Mouse (Mus musculus) activated CD4-positive, CD25-positive, alpha-beta regulatory T cell, adult 4 months (primary cell): ENCODE data around the gene Klhl24. TPM values are rescaled to one million over a fixed set of nuclear protein-coding genes. Genes with fewer than 3 reads are reported as not detected.
"Not testable (repeated sequence)": the region's sequence is repeated elsewhere in the genome, so short reads cannot be mapped to it uniquely, and the experiment has no call there.

ENCODE experiments used
- ATAC-seq: one replicate; pipeline ENCODE4 v1.8.0; 2017
- polyA plus RNA-seq, 2 experiments: library from polyadenylated mRNA; unstranded; fragments of 100-300 nt; shearing (Covaris generic); gene quantifications; one replicate each; pipeline ENCODE4 v1.2.1; 2017

Klhl24 gene
- 10 to 100 TPM; 24.3 to 29.0 TPM for polyA plus RNA-seq

DNA sequence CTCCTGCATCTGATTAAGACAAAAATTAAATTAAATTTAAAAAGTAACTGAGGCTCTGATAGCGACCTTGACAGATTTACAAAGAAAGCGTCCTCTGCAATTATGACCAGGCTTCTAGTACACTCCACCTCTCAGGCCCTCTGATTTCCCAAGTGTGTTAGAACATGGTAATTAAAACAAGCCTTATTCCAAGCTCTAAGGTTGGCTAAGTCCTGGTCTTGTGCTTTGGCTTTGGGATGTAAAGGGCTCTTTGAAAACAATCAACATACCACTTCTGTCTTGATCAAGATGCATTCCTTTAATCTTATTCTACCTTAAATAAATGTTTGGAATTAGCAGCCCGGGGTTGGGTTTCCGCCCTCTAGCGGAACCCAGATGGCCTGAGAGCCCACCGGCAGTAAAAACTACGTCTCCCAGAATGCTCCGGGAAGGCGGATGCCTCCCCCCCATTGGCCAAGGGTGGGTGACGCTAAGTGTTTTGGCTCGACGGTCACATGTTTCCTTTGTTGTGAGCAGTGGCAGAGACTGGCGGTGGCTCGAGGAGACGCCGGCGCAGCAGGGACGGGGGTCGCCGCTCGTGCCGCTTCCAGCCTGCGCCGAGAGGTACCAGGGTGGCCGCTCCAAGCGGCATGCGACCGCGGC is at the start of gene Klhl24:
Gene Klhl24 (plus strand): TSS at position 474 of the 642 bp plus-strand sequence.
- peak; percentile 89 for ATAC-seq

DNA sequence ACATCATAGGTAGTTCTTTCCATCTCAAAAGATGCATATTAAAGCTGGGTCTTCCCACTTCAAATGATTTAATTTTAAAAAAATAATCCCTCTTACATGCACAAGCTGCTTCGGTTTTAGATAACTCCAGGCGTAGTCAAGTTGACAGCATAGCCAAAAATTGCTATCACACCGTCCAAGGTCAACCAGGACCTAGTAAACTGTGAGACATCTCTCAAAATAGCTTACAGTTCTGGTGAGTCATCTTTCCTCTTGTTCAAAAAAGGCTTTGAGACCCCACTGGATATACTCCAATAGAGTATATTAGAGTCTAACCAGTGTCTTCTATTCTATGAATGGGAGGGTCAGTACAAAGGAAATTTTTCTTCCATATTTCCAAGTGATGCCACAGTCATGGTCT is 44.7 kb upstream of the Klhl24 start:
- ATAC-seq = no peak

DNA sequence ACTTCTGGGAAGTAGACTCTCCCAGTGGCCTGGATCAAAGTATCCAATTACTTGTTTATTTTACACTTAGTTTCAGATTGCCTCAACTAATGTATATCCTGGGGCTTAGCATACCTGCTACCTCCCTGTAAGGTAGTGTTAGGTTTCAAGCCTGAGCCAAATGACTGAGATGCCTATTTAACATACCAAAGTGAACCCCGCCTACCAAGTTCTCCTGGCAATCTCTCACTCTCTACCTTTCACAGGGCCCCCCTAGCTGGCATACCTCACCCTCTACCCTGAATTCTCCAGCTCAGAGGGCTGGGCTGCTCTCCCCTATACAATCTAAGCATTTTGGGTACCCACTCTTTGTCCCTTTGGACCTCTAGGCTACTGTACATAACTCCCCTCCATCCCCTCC is 24.6 kb upstream of the Klhl24 start:
- no peak for ATAC-seq

DNA sequence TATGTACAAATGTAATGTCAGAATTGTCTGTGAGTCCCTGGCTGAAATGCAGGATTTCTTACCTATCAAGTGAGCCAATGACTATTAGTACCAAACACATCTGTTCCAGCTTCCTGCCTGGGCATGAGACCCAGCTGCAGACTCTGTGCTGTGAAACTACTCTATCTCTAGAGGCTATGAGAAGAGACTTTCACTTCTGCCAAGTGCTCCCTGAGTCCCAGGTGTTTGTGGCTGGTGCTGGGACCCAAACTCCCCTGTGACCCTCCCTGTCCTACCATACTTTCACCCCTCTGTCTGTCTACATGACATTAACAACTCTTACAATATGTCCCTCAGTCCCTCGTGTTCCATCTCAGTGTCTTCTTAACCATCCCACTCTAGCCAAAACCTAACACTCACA is 20.7 kb upstream of the Klhl24 start:
- no peak for ATAC-seq

DNA sequence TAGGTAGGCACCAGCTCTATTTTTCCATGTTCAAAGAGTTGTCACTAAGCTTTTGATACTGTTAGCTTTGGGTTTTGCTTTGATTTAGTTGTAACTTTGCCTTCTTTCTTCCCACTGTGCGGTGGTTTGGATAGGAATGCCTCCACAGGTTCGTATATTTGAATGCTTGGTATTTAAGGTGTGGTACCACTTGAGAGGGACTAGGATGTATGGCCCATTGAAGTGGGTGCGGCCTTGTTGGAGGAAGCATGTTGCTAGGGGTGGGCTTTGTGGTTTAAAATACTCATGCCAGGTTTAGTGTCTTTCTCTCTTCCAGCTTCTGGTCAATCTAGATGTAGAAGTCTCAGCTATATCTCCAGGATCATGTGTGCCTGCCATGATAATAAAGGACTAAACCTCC is 17.1 kb upstream of the Klhl24 start:
- no peak for ATAC-seq

DNA sequence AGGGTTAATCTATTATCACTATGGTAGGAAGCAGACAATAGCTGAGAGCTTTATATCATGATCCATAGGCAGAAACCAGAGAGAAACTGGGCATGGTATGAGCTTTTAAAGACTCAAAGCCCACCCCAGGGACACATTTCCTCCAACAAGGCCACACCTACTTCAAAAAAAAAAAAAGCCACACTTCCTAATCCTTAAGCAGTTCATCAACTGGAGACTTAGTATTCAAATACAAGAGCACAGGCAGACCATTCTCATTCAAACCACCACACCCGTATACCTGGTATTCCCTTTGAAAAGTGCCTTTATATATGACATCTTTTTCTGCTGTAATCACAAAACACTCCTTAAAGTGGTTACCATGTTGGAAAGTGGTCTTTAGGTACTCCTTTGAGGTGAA is 12.7 kb upstream of the Klhl24 start:
- ATAC-seq = no peak

DNA sequence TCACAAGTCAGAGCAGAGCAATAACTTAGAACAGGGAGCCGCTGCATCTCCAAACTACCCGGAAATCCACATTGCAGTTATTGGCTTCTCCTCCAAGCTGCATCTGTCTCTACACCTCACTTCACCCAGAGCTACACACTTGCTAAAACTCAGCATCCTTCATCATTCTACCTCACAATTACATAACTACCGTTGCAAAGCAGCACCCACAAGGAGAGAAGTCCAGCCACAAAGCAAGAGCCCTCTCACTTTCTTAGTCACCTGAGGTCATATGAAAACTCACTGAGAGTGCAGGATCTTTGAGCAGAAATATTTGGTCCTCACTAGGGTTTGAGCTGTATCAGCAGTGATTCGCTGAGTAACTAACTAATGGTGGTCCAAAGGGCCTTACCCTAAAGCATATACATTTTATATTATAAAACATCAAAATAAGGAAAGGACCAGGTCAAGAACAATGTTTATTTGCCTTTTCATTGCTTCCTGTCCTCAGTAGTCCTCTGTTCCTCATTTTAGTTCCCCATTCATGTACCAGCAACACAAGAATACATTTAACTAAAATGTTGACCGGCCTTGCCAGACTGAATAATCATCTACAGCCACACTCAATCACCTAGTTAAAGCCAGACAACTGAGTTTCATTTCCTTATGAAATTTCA is 12.0 kb upstream of the Klhl24 start:
- no peak for ATAC-seq

DNA sequence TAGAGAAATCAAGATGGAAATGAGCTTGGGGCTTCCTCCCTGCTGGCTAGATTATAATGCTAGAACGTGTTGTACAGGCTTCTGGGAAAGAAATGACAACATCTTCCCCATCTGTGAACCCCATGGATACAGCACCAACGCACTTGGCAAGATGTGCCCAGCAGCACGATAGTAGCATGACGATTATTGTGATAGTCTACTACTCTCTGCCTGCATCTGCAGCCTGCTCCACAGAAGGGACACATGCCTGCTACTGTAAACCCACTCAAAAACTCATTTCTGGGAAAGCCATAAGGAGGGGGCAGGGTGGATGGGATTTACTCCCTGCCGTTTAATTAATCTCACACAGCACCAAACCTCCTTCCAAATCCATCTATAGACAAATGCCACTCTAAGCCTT is 10.4 kb upstream of the Klhl24 start:
- ATAC-seq = no peak

DNA sequence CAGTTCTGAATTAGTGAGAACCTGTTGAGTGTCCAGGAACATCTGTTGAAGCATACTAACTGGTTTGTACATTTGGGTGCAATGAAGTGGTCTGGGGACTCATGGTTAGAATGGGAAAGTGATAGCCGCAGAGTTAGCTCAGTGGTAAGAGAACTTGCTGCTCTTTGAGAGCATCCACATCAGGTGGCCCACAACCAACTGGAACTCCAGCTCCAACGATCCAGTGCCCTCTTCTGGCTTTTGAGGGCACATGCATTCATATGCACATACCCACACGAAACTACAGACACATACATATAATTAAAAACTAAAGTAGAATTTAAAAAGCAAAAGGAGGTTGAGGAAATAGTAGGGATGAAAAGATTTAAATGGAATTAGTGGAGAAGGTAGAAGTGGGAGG is 7.7 kb upstream of the Klhl24 start:
- no peak for ATAC-seq

DNA sequence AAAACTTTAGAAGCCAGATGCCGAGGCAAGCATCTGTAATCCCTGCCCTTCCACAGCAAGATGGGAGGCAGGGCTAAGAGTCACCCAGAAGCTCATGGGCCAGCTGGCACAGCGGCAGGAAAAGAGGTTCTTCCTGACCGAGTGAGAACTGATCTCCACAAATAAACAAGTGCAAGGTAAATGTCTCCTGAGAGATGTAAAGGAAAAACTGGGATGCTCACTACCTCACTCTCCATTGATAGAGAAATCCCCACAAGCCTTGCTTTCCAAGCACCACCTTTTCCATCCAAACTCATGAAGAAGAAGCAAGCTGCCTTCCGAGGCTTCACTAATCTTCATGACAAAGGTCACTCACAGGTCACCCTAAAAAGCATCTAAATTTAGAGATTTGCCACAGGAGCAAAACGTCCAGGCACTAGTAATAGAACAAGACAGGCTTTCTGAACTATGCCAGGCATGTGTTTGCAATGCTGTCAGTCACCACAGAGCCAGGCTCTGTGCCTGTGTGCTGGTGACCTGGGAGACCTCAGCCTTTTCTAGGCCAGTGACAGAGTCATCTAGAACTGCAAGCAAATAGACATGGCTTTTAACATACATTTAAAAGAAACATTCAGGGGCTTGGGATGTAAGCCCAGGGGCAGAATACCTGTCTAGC is 6.3 kb upstream of the Klhl24 start:
- no peak for ATAC-seq

DNA sequence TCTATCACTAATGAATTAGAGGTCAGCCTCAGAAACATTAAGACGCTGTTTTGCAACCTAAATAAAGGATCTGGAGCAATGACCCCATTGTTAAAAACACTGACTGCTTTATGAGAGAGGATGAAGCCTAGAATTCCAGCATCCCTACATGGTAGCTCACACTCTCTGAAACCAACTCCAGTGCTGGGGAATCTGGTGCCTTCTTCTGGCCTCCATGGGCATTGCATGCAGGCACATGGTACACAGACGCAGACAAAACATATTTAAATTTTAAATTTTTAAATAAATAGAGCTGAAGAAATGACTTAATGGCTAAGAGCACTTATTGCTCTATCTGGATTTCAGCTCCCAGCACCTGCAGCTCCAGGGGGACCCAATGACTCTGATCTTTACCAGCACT is 1.4 kb upstream of the Klhl24 start:
- ATAC-seq = no peak

DNA sequence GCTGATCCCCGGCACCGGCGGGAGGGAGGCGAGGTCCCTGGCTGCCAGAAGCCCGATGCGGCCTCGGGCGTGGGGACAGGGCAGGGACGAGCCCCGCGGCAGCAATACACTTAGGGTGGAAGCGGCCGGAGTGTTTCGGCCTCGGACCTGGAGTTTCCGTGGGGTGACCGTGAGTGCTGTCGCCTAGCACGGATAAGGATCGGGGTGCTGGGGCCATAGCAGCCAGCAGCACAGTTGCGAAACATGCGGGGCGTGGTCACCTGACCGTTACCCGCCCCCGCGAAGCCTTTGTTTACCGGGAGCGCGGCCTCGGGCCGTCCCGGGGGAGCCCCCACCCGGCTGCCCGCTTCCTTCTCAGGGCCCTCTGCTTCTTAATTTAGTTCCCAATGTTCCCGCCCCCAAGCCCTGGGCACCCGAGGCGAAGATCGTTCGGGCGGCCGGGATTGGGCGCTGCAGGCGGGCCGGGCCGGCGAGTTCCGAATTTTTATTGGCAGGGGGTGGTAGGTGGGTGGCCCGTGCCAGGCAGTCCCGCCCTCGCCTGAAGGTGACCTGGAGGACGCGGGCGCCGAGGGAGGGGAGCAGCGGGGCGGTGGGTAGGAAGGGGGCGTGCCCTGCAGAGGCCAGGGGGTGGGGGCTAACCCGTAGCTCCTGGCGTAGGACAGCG is 501 bp downstream of the Klhl24 start:
- peak; percentile 81 for ATAC-seq

DNA sequence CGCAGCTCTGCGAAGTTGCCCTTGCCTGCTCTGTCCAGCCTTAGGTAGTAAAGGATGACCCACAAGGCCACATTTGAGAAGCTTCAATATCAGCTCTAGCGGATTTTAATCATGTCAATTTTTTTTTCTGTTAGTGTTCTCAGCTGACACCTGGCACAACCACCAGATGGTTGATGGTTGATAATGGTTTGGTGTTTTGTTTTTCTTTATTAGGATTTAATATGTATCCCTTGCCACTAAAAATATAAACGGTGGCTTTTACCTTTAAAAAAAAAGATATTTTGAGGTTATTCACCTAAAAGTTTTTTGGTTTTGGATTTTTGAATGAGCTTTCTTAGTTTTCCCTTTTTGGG is 1.0 kb downstream of the Klhl24 start:
- ATAC-seq = no peak

DNA sequence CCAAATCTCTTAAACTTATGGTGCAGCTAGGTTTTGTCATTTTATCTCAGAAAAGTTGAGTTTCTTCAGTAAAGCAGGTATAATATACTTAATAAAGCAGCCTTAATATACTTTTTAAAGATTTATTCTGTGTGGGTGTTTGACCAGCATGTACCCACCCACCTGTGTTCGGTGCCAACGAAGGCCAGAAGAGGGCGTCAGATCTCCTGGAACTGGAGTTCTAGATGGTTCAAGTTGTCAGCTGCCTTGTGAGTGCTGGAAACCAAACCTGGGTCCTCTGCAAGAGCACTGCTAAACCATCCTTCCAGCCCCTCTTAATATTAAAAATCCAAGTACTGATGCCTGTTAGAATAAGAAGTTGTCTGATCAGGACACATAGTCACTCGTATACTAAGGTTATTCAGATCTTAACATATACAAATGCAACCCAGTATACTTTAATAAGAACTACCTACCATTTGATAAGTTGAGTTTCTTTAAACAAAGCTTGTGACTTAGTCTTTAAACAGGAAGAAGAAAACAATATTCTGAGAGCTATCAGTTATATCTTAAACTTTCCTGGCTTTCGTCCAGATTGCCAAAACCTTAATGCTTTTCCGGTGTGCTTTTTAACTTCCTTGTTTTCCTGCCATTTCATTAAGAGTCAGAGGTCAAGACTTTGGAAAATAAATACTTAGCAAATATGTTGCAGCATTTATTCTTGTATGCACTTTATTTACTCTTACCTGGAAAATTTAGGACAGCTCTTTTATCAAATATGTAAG is 1.7 kb downstream of the Klhl24 start:
- ATAC-seq = no peak

DNA sequence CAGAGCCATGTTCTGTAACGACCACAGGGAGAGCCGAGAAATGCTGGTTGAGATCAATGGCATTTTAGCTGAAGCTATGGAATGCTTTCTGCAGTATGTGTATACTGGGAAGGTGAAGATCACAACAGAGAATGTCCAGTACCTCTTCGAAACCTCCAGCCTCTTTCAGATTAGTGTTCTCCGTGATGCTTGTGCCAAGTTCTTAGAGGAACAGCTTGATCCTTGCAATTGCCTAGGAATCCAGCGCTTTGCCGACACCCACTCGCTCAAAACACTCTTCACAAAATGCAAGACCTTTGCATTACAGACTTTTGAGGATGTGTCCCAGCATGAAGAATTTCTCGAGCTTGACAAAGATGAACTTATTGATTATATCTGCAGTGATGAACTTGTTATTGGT is 9.7 kb downstream of the Klhl24 start:
- ATAC-seq = no peak

DNA sequence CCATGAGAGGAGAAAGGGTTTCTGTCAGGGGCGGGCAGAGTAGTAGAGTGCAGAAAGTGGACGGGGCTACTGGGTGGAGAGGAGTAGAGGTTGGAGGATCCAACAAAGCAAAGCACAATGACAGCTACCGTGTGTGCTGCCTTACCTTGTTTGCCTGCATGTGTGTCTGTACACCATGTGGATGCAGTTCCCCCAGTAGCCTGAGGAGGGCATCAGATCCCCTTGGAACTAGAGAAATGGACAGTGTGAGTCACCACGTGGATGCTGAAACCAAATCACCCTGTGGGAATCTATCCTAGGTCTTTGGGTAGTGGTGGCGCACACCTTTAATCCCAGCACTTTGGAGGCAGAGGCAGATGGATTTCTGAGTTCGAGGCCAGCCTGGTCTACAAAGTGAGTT is 11.6 kb downstream of the Klhl24 start:
- ATAC-seq = no peak

DNA sequence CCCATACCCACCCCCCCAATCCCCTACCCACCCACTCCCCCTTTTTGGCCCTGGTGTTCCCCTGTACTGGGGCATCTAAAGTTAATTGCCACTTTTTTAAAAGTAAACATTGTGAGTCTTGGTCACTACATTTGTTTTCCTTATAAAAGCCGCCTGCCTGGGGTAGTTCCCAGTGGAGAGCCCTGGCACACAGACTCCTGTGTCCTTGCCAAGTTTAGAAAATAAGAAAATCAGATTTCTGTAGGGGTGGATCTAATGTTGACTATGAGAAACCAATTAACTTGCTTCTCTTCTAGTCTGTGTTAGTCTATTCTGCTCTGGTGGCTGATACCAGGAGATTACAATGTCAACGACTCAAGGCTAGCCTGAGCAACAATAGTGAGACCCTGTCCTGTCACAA is 15.3 kb downstream of the Klhl24 start:
- no peak for ATAC-seq

DNA sequence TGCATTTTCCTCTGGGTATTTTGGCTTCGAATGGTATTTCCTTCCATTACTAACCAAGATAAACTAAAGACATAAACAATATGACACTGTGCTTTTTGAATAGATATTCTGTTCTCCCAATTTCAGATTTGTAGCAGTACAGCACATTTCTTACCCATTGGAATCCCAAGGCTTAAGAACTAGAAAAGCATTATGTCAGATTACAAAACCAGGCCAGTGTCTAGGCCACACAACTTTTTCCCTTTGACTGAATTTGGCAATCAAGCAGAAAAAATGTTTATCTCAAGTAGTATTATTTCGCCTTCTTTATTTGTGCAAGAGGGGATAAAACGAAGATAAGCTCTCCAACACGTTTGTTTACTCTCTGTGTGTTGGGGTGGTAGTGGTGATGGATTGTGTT is 18.7 kb downstream of the Klhl24 start:
- ATAC-seq = no peak

DNA sequence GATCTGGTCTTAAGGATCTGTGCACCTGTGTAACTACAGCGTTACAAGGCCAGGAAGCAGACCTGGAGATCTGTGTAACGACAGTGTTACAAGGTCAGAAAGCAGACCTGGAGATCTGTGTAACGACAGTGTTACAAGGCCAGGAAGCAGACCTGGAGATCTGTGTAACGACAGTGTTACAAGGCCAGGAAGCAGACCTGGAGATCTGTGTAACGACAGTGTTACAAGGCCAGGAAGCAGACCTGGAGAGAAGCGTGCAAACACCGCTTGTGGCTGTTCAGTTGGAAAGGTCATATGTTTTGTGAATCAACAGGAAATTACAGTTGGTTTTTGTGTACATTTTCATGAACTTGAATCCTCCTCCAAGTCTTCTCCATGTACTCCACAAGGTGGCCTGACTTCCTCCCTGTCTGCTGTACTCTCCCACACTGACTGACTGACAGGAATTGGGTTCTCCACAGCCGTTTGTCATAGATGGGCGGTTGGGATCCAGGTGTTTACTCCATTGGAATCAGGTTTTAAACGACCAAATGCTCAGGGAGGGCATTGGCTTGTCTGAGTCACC is 29.1 kb downstream of the Klhl24 start:
- not testable (repeated sequence) for ATAC-seq

DNA sequence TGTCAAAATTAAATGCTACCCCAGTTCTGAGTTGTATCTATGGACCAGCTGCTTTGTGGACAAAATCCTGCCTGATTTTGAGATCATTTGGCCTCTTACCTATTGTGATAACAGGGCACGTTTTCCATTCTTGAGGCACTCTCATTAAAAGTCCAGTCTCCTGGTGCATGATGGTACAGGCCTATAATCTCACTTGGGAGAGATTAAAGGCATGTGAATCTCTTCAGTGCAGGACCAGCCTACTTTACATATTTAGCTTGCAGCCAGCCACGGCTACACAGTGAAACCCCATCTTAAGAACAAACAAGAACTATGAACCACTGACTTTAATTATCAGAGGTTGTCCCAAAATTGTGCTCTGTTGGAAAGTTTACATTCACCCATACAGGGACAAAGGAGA is 33.1 kb downstream of the Klhl24 start:
- no peak for ATAC-seq

DNA sequence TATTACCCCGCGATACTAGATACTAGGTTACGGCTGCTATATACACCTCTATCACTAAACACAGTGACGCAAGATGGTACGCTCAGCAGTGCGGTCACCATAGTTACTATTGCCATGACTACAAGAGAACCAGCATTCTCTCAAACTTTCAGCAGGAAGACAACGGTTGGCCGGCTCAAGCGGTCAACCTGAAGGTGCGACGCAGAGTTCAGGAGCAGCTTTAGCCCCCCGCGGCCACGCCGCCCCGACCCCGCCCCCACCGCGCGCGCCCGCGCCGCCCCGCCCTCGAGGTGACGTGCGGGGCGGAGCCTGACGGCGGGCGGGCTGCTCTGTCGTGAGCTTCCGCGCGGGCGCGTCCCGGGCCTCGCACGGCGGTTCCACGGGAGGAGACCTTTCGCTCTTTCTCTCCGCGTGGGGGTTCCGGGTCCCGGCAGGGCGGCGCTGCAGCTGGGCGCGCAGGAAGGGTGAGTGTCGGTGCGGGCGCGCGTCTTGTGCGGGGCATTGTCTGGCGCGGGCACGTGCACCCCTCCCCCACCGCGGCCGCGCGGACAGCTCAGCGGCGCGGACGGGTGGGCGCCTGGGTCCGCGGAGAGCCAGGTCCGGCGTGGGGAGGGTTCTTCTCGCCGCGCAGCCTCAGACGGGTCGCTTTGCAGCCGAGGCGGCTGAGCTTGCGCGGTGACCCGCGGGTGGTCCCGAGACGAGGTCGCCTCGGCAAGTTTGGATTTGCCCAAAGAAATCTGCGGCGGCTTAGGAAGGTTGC is 43.6 kb downstream of the Klhl24 start, which contains the start of gene Yeats2:
Gene Yeats2 (plus strand): TSS at position 292 of the 760 bp plus-strand sequence.
- ATAC-seq = peak; percentile 86

DNA sequence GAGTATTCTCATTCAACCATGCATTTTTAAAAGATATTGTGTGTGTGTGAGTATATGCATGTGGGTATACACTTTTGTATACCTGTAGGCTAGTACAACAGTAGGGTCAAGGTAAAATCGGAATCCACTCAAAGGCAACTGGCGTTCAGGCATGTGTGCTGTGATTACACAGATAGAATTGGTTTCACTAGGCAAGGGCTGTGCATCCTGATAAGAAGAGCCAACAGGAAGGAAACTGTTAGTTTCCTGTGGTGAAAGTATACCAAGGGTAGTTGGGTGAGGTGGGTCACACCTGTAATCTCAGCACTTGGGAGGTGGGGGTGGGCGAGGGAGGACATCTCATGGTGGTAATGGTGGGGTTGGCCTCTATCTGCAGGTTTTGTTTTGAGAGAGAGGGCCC is 47.2 kb downstream of the Klhl24 start:
- no peak for ATAC-seq
